Mouse (Mus musculus) lung, embryonic 14.5 days (tissue): ENCODE data around the gene Gm9918. TPM values are rescaled to one million over a fixed set of nuclear protein-coding genes. Genes with fewer than 3 reads are reported as not detected.

Source experiments
- ATAC-seq: fragments of 200-750 bp; cut with Nextera tagmentation; 2 replicates; pipeline ENCODE4 v1.8.0; 2017; ENCODE audit warnings: mild to moderate bottlenecking, moderate TSS enrichment, moderate library complexity; ENCODE audit not compliant: insufficient read depth
- DNase-seq: peaks from one replicate; pipeline ENCODE4 v3.0.0-alpha.2; 2015
- H3K27ac ChIP-seq: fragments of 300-500 bp; sonication (generic); 2 replicates; pipeline ENCODE4 v1.5.1; 2014; ENCODE audit warnings: low read depth, mild to moderate bottlenecking, moderate library complexity
- H3K27me3 ChIP-seq: fragments of 300-500 bp; sonication (generic); 2 replicates; pipeline ENCODE4 v1.6.1; 2014; ENCODE audit warnings: low read length, control low read depth; ENCODE audit not compliant: insufficient read depth
- H3K36me3 ChIP-seq: fragments of 300-500 bp; sonication (generic); 2 replicates; pipeline ENCODE4 v1.6.1; 2014; ENCODE audit warnings: control low read depth; ENCODE audit not compliant: insufficient read depth
- H3K4me1 ChIP-seq: fragments of 300-500 bp; sonication (generic); 2 replicates; pipeline ENCODE4 v1.6.1; 2014; ENCODE audit warnings: antibody characterized with exemption, control low read depth; ENCODE audit not compliant: insufficient read depth
- H3K4me2 ChIP-seq: fragments of 300-500 bp; sonication (generic); 2 replicates; pipeline ENCODE4 v1.6.1; 2014; ENCODE audit warnings: mild to moderate bottlenecking
- H3K4me3 ChIP-seq: fragments of 300-500 bp; sonication (generic); 2 replicates; pipeline ENCODE4 v1.5.1; 2014; ENCODE audit warnings: low read depth, low read length
- H3K9ac ChIP-seq: fragments of 300-500 bp; sonication (generic); 2 replicates; pipeline ENCODE4 v1.6.1; 2014
- H3K9me3 ChIP-seq: fragments of 300-500 bp; sonication (generic); 2 replicates; pipeline ENCODE4 v1.6.1; 2016; ENCODE audit warnings: low read depth, low read length, control low read depth
- CTCF ChIP-seq: IDR thresholded peaks from 2 replicates; pipeline ENCODE4 v1.5.1; 2016; ENCODE audit warnings: antibody characterized with exemption, low read depth
- WGBS: fragments of 180-500 bp; shearing (Covaris S2); extraction: QIAGEN DNeasy Blood & Tissue Kit; methylation state at CpG from one replicate; pipeline ENCODE4 v1.1.7; 2014; 5-methylcytosine and 5-hydroxymethylcytosine counted together
- polyA plus RNA-seq: library from polyadenylated mRNA; unstranded; fragments of >200 nt; fragmentation: Nextera tagmentation; extraction: Ambion mirVana; gene quantifications from 2 replicates; pipeline ENCODE4 v1.2.1, GENCODE M21; 2014

The Gm9918 gene
- polyA plus RNA-seq, 1 experiment from 2014 or later = 0.82 TPM

- Histone ChIP-seq H3K27ac (no peak overlapping the region), H3K4me2 (no peak overlapping the region), H3K9me3 (no peaks in the 10 kb centered on the region), H3K9ac (no peak overlapping the region), H3K36me3 (peaks cover 89% of the 10 kb centered on the region), H3K27me3 (no peaks in the 10 kb centered on the region), H3K4me3 (no peak overlapping the region), H3K4me1 (no peaks in the 10 kb centered on the region)
- TF ChIP-seq CTCF = no peak
- DNase-seq (no peak), ATAC-seq (no peak)
- WGBS = 87% methylated on average over 8 of the region's 8 CpGs
These were observed 44.9 kb downstream of the Gm9918 start for GRCm38 (mm10) chr15:102315292-102315691.

GRCm38 (mm10) chr15:102316263-102316662 is 45.9 kb downstream of the Gm9918 start:
- H3K4me1 ChIP-seq = no peaks in the 10 kb centered on the region
- H3K4me2 ChIP-seq = no peak overlapping the region
- no peak overlapping the region for H3K4me3 ChIP-seq
- no peak overlapping the region for H3K27ac ChIP-seq
- WGBS = 86% methylated on average over 6 of the region's 6 CpGs
- peak; percentile 72 for TF ChIP-seq CTCF
- peaks cover 92% of the 10 kb centered on the region for H3K36me3 ChIP-seq
- ATAC-seq (no peak), DNase-seq (peak; percentile 77)
- no peaks in the 10 kb centered on the region for H3K27me3 ChIP-seq
- H3K9me3 ChIP-seq = no peaks in the 10 kb centered on the region
- H3K9ac ChIP-seq = no peak overlapping the region

Other genes starting within 250 kb of the Gm9918 start
- 148 TPM in 2 replicates for gene Krt18, start 242.4 kb upstream of the Gm9918 start, polyA plus RNA-seq
- gene Eif4b, start 196.8 kb upstream of the Gm9918 start, polyA plus RNA-seq = 134 and 137 TPM in 2 replicates
- 48.3 and 56.9 TPM in 2 replicates for gene Tns2, start 170.2 kb upstream of the Gm9918 start, polyA plus RNA-seq
- 11.5 and 13.6 TPM in 2 replicates for gene Spryd3, start 134.3 kb upstream of the Gm9918 start, polyA plus RNA-seq
- gene Igfbp6, start 126.2 kb upstream of the Gm9918 start, polyA plus RNA-seq = 6.8 and 7.2 TPM in 2 replicates
- 0.16 and 0.19 TPM in 2 replicates for gene Soat2, start 120.0 kb upstream of the Gm9918 start, polyA plus RNA-seq
- 60.4 and 64.1 TPM in 2 replicates for gene Zfp740, start 67.3 kb upstream of the Gm9918 start, polyA plus RNA-seq
- gene Csad, start 65.8 kb upstream of the Gm9918 start, polyA plus RNA-seq = 59.1 and 68.1 TPM in 2 replicates
- 1.4 and 2.6 TPM in 2 replicates for gene Itgb7, start 38.6 kb upstream of the Gm9918 start, polyA plus RNA-seq
- 38.5 and 38.7 TPM in 2 replicates for gene Rarg, start 13.0 kb upstream of the Gm9918 start, polyA plus RNA-seq
- gene Mfsd5, start 8.9 kb downstream of the Gm9918 start, polyA plus RNA-seq = 63.1 and 64.0 TPM in 2 replicates
- 44.1 and 45.9 TPM in 2 replicates for gene Espl1, start 25.7 kb downstream of the Gm9918 start, polyA plus RNA-seq
- gene Pfdn5, start 55.6 kb downstream of the Gm9918 start, polyA plus RNA-seq = 477 and 511 TPM in 2 replicates
- 111 and 113 TPM in 2 replicates for gene Myg1, start 61.1 kb downstream of the Gm9918 start, polyA plus RNA-seq
- 99.1 and 103 TPM in 2 replicates for gene Aaas, start 80.2 kb downstream of the Gm9918 start, polyA plus RNA-seq
- 0.55 and 0.64 TPM in 2 replicates for gene Sp7, start 96.6 kb downstream of the Gm9918 start, polyA plus RNA-seq
- 15.3 and 16.1 TPM in 2 replicates for gene Sp1, start 135.6 kb downstream of the Gm9918 start, polyA plus RNA-seq
- 0.21 and 0.85 TPM in 2 replicates for gene Amhr2, start 174.8 kb downstream of the Gm9918 start, polyA plus RNA-seq
- 70.9 and 73.8 TPM in 2 replicates for gene Prr13, start 188.5 kb downstream of the Gm9918 start, polyA plus RNA-seq
- gene Pcbp2, start 200.0 kb downstream of the Gm9918 start, polyA plus RNA-seq = 280 and 281 TPM in 2 replicates
- not detected in 2 replicates for gene Gm10337, start 233.2 kb downstream of the Gm9918 start, polyA plus RNA-seq
- gene Map3k12, start 246.5 kb downstream of the Gm9918 start, polyA plus RNA-seq = 13.2 and 13.9 TPM in 2 replicates
- gene Tarbp2, start 247.6 kb downstream of the Gm9918 start, polyA plus RNA-seq = 74.5 and 81.2 TPM in 2 replicates